Mouse (Mus musculus) limb, embryonic 13.5 days (tissue): ENCODE measurements around the gene Card19. TPM values are rescaled to one million over a fixed set of nuclear protein-coding genes. Genes with fewer than 3 reads are reported as not detected.
A peak's percentile ranks its signal among the peaks of the same experiment; 100 is the strongest.

Experiments
- ATAC-seq: fragments of 200-750 bp; cut with Nextera tagmentation; 2 replicates; pipeline ENCODE4 v1.8.0; 2017; ENCODE audit warnings: low read depth, moderate number of reproducible peaks, moderate TSS enrichment; ENCODE audit not compliant: low FRiP score
- H3K27ac ChIP-seq: fragments of 300-500 bp; sonication (generic); 2 replicates; pipeline ENCODE4 v1.5.1; 2015; ENCODE audit warnings: inconsistent platforms, mild to moderate bottlenecking, moderate library complexity
- H3K27me3 ChIP-seq: fragments of 300-500 bp; sonication (generic); 2 replicates; pipeline ENCODE4 v1.6.1; 2015; ENCODE audit warnings: mild to moderate bottlenecking, inconsistent platforms
- H3K36me3 ChIP-seq: fragments of 300-500 bp; sonication (generic); 2 replicates; pipeline ENCODE4 v1.6.1; 2015; ENCODE audit warnings: inconsistent platforms, mild to moderate bottlenecking, moderate library complexity
- H3K4me1 ChIP-seq: fragments of 300-500 bp; sonication (generic); 2 replicates; pipeline ENCODE4 v1.6.1; 2015; ENCODE audit warnings: inconsistent platforms
- H3K4me2 ChIP-seq: fragments of 300-500 bp; sonication (generic); replicated peaks from 2 replicates; pipeline ENCODE4 v1.6.1; 2015; ENCODE audit warnings: inconsistent platforms, mild to moderate bottlenecking, moderate library complexity
- H3K4me3 ChIP-seq: fragments of 300-500 bp; sonication (generic); 2 replicates; pipeline ENCODE4 v1.5.1; 2015; ENCODE audit warnings: moderate library complexity, mild to moderate bottlenecking, inconsistent platforms
- H3K9ac ChIP-seq: fragments of 300-500 bp; sonication (generic); 2 replicates; pipeline ENCODE4 v1.6.1; 2015; ENCODE audit warnings: mild to moderate bottlenecking, inconsistent platforms
- H3K9me3 ChIP-seq: fragments of 300-500 bp; sonication (generic); 2 replicates; pipeline ENCODE4 v1.6.1; 2016; ENCODE audit warnings: inconsistent platforms
- WGBS: fragments of 180-500 bp; shearing (Covaris S2); methylation state at CpG from one replicate; pipeline ENCODE4 v1.1.7; 2015; 5-methylcytosine and 5-hydroxymethylcytosine counted together
- polyA plus RNA-seq: library from polyadenylated mRNA; unstranded; fragments of >200 nt; fragmentation: Nextera tagmentation; extraction: Ambion mirVana; gene quantifications from 2 replicates; pipeline ENCODE4 v1.2.1, GENCODE M21; 2015

Card19 gene
- polyA plus RNA-seq, 1 experiment from 2014 or later = 58.0 TPM

DNA sequence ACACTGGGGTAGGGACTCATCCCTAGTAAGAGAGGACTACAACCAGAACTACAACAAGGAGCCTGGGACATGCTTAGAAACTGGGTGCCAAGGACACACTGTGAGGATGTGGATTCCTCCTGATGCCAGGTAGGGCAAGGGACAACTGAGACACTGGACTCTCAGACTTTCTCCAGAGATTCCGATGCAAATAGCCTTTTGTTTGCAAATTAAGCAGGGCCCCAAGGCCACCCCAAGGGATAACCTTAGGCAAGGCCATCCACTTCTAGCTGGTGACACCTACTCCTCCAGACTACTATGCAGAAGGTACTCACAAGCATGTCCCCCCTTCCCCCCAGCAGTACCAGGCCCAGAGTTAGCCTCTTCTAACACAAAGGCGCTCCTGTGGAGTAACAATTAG is 30.8 kb upstream of the Card19 start:
- no peaks in the 10 kb centered on the region for H3K36me3 ChIP-seq
- H3K27me3 ChIP-seq = peaks cover 59% of the 10 kb centered on the region
- 72% methylated on average over 2 of the region's 2 CpGs for WGBS

DNA sequence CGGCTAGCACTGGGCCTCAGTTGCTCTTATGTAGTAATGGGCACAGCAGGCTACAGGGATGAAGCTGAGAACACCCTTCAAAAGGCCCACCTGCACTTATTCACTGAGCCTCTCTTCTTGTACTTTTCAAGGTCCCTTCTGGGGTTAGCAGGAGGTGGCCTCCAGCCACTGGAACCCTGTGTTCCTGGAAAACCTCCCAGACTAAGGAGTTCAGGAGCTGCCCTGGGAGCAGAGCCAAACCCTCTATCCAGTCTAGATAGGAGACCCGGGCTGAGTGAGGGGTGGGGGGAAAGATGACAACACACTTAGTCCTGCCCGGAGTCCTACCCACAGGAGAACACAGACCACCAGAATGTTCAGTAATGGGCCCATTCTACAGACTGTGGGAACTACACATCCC is 30.2 kb upstream of the Card19 start:
- 90% methylated on average over 3 of the region's 3 CpGs for WGBS
- no peak overlapping the region for H3K4me3 ChIP-seq
- H3K9me3 ChIP-seq = no peaks in the 10 kb centered on the region
- H3K4me2 ChIP-seq = no peak overlapping the region
- no peaks in the 10 kb centered on the region for H3K36me3 ChIP-seq
- no peak for ATAC-seq
- H3K27me3 ChIP-seq = peaks cover 59% of the 10 kb centered on the region
- H3K27ac ChIP-seq = no peak overlapping the region
- peaks cover 10% of the 10 kb centered on the region; the same call in 1 of the 2 replicates for H3K4me1 ChIP-seq
- no peak overlapping the region for H3K9ac ChIP-seq

More for the DNA sequence above, 30.8 kb upstream of the Card19 start:
- Histone ChIP-seq H3K4me3 (no peak overlapping the region), H3K9ac (no peak overlapping the region), H3K4me2 (no peak overlapping the region), H3K9me3 (no peaks in the 10 kb centered on the region), H3K4me1 (peaks cover 10% of the 10 kb centered on the region; the same call in 1 of the 2 replicates), H3K27ac (no peak overlapping the region)
- no peak for ATAC-seq

DNA sequence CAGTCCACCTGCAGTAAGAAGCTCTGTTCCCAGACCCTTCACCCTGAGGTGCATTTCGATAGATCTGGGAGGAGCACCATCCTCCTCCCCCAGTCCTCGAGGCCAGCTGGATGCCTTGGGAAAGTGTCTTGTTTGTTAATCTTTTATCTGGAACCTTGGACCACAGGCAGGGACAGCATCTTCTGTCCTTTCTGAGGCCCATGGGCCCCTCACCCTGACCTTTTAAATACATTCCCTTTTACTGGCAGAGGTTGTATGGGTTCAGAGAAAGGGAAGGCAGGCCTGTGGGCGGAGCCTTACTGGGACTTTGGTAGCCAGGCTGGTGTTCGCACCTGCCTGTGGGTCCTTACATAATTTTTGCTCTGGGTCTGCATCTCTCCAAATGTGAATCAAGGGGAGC is 29.4 kb upstream of the Card19 start:
- Histone ChIP-seq H3K4me1 (peaks cover 10% of the 10 kb centered on the region; the same call in 1 of the 2 replicates), H3K9me3 (no peaks in the 10 kb centered on the region), H3K9ac (no peak overlapping the region), H3K27me3 (peaks cover 52% of the 10 kb centered on the region), H3K36me3 (no peaks in the 10 kb centered on the region), H3K4me2 (no peak overlapping the region), H3K27ac (no peak overlapping the region), H3K4me3 (no peak overlapping the region)
- 65% methylated on average over 4 of the region's 4 CpGs for whole genome bisulfite sequencing
- ATAC-seq = no peak

DNA sequence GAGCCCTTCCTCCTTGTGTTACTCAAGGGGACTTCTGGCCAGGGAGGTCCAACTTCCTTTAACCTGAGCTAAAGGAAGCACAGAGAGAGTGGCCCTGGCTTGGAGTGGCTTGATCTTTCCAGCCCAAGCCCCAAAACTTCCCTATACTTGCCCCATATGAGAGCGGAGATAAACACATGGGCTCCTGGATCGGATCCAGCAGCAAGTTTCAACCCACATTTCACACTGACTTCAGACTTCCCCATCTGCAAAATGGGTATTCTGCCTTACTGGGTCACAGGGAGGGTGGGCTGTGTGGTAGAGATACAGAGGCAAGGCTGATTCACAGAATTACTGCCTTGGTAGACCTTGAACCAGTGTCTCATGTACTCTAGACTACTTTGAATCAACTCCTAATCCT is 27.7 kb upstream of the Card19 start:
- H3K9me3 ChIP-seq = no peaks in the 10 kb centered on the region
- no peak overlapping the region for H3K4me2 ChIP-seq
- peaks cover 10% of the 10 kb centered on the region; the same call in 1 of the 2 replicates for H3K4me1 ChIP-seq
- H3K27me3 ChIP-seq = peaks cover 38% of the 10 kb centered on the region
- 94% methylated on average over 2 of the region's 2 CpGs for WGBS
- ATAC-seq = no peak
- H3K36me3 ChIP-seq = no peaks in the 10 kb centered on the region
- H3K9ac ChIP-seq = no peak overlapping the region
- H3K4me3 ChIP-seq = no peak overlapping the region
- no peak overlapping the region for H3K27ac ChIP-seq

DNA sequence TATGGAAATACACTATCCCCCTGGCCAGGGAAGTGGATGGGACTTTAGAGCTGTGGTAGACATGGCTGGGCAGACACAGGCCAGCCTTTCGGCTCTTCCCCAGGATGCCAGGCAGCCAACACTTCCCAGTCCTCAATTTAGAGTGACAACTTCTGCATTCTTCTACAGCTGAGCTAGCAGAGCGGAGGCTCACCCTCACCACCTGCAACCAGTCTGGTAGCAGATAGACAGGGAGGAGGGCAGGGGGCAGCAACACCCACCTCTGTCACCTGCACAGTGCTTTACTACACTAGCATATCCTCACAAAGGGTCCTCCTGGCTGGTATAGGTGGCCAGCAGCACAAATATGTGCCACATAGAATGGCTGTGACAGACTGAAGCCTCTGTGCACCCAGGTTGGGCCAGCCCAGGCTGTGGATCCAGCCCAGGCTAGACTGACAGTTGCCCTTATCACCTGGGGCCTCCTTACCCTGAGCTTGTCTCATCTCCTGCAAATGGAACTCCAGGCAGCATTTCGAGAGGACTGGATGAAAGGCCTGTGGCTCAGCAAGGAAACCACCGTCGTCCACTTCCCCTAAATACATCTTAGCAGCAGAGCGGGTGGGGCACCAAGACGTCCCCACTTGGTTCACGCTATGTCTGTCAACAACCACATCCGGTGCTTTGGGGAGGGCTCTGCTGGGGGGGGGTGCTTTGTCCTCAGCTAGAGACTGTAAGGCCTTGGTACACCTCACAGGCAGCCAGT is 26.7 kb upstream of the Card19 start:
- no peaks in the 10 kb centered on the region for H3K36me3 ChIP-seq
- no peak overlapping the region for H3K4me3 ChIP-seq
- no peak for ATAC-seq
- H3K9ac ChIP-seq = no peak overlapping the region
- H3K4me2 ChIP-seq = no peak overlapping the region
- H3K9me3 ChIP-seq = no peaks in the 10 kb centered on the region
- peaks cover 28% of the 10 kb centered on the region for H3K27me3 ChIP-seq
- H3K27ac ChIP-seq = no peak overlapping the region
- H3K4me1 ChIP-seq = 0 out of 2 replicates have a peak, but pooled peaks cover 3% of the 10 kb centered on the region
- WGBS = 76% methylated on average over 9 of the region's 9 CpGs

DNA sequence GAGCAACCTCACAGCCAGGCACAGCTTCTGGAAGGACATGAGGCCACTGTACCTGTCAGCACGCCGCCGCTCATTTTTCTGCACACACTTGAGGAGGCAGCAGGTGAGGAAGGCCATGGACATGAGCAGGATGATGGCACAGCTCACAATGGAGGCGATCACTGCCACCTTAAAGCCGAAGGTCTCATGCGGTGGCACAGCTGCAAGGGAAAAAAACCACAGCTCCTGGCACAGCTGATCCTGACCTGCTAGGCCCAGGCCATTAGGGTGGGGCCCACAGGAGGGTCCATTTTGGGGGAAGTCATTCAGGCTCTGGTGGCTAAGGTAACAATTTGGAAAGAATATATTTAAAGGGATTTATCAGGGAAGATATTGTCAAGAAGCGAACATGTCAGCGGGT is 22.9 kb upstream of the Card19 start:
- H3K4me3 ChIP-seq = no peak overlapping the region
- H3K9me3 ChIP-seq = no peaks in the 10 kb centered on the region
- no peaks in the 10 kb centered on the region for H3K27me3 ChIP-seq
- 92% methylated on average over 8 of the region's 8 CpGs for WGBS
- no peaks in the 10 kb centered on the region for H3K4me1 ChIP-seq
- no peak for ATAC-seq
- no peak overlapping the region for H3K4me2 ChIP-seq
- no peaks in the 10 kb centered on the region for H3K36me3 ChIP-seq
- H3K9ac ChIP-seq = no peak overlapping the region
- H3K27ac ChIP-seq = no peak overlapping the region

DNA sequence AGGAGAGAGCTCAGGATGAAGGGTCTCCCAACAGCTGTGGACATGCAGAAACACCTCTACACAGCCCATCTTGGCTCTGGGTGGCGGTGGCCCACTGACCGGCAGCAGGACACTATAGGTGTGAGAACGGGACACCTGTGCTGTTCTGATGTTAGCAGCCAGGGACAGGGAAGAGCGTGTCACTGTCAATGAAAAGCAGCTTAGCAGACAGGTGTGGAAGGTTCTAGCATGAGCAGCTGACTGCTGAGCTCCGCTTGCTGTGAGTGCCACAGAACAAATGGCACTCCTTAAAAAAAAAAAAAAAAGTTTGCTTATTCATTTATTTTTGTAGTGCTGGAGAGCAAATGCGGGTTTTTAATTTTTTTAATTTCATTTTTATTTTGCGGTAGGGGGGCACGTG is 21.8 kb upstream of the Card19 start:
- Histone ChIP-seq H3K9ac (no peak overlapping the region), H3K9me3 (no peaks in the 10 kb centered on the region), H3K4me3 (no peak overlapping the region), H3K4me2 (no peak overlapping the region), H3K4me1 (no peaks in the 10 kb centered on the region), H3K36me3 (no peaks in the 10 kb centered on the region), H3K27me3 (no peaks in the 10 kb centered on the region), H3K27ac (no peak overlapping the region)
- 86% methylated on average over 8 of the region's 8 CpGs for WGBS
- no peak for ATAC-seq

DNA sequence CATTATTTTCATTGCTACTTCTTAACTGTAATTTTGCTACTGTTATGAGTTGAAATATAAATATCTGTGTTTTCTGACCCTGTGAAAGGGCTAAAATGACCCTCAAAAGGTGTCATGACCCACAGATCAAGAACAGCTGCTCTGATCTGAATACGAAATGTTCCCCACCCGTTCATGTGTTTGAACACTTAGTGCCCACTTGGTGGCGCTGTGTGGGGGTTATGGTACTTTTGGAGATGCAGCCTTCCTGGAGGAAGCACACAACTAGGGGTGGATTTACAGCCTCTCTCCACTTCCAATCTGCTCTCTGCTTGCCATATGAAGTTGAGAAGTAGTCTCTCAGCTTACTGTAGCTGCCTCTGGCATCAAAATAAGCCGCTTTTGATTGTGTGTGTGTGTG is 18.9 kb upstream of the Card19 start:
- H3K4me3 ChIP-seq = no peak overlapping the region
- no peaks in the 10 kb centered on the region for H3K9me3 ChIP-seq
- H3K9ac ChIP-seq = no peak overlapping the region
- ATAC-seq = no peak
- whole genome bisulfite sequencing = 92% methylated on average over 4 of the region's 4 CpGs
- H3K36me3 ChIP-seq = no peaks in the 10 kb centered on the region
- H3K4me1 ChIP-seq = peaks cover 5% of the 10 kb centered on the region; the same call in 1 of the 2 replicates
- no peak overlapping the region for H3K27ac ChIP-seq
- H3K27me3 ChIP-seq = no peaks in the 10 kb centered on the region
- H3K4me2 ChIP-seq = no peak overlapping the region

DNA sequence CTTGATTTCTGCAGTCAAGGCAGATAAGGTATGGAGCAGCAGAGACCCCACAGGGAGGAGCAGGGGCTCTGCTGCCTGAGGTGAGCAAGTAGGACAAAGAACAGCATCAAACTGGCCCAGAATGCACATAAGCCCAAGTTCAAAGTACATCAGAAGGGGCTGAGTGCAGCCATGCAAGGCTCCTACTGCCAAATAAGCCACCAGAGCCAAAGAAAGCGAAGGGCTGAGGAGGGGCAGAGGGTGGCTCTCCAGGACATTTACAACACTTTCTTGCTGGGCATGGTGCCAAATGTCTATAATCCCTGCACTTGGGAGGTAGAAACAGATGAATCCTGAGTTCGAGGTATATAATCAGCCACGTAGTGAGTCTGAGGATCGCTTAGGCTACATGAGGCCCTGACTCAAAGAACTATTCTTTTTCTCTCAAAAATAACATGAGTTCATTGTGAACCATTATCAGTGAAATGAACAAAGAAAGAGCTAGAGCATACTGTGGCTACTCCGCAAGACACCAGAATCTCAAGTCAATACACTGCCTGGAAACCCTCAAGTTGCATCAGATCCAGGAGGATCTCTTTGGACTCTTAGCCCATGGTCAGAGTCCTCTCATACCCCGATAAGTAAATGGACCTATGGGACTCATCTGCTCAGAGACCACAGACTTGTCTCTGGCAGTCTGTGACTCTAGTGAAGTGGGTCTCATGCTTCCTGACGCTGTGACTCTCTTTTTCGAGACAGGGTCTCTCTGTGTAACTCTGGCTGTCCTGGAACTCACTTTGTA is 18.1 kb upstream of the Card19 start:
- H3K9ac ChIP-seq = no peak overlapping the region; the same call in 1 of the 2 replicates
- H3K36me3 ChIP-seq = no peaks in the 10 kb centered on the region
- H3K27me3 ChIP-seq = no peaks in the 10 kb centered on the region
- H3K9me3 ChIP-seq = no peaks in the 10 kb centered on the region
- H3K4me3 ChIP-seq = no peak overlapping the region
- ATAC-seq = no peak
- H3K4me2 ChIP-seq = no peak overlapping the region
- peaks cover 5% of the 10 kb centered on the region; the same call in 1 of the 2 replicates for H3K4me1 ChIP-seq
- no peak overlapping the region for H3K27ac ChIP-seq
- WGBS = 84% methylated on average over 8 of the region's 8 CpGs

DNA sequence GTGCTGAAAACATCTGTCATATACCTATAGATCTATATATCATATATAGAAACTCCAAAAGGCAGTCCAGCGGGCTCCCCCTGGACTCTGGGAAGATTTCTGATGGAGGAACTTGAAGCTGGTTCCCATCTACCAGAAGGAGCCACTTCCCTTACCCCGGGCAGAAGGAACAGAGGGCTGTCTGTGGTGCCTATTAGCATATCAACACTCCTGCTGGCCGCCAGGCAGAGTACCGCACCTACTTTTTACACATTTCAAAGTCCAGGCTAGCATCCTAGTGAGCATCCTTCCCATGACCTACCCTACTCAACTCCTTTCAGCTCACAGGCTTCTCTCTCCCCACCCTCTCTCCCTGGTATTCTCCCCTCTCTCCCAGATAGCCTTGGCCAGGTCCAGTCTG is 9.8 kb upstream of the Card19 start:
- Histone ChIP-seq H3K4me2 (no peak overlapping the region), H3K9me3 (no peaks in the 10 kb centered on the region), H3K36me3 (no peaks in the 10 kb centered on the region), H3K4me1 (peaks cover 9% of the 10 kb centered on the region; the same call in 1 of the 2 replicates), H3K27me3 (no peaks in the 10 kb centered on the region), H3K9ac (no peak overlapping the region), H3K4me3 (no peak overlapping the region), H3K27ac (no peak overlapping the region)
- no peak for ATAC-seq
- WGBS = 42% methylated on average over 4 of the region's 4 CpGs

DNA sequence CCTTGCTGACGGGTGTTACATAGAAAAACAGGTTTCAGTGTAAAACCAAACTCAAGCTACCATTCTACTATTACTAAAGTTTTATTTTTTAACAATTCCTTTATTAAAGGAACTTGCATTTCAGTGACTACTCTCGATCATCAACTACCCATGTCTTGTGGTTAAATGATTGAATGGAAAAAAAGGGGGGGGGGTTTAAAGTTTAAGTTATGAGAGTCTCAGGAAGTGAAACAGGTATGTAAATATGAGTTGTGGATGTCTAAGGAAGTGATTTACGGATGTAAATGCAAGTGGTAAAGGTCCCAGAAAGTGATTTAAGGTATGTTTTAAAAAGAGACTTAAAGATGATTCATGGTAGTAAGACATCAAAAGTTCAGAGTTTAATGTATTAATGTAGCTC is 9.3 kb upstream of the Card19 start:
- WGBS = 63% methylated on average over 3 of the region's 3 CpGs
- Histone ChIP-seq H3K36me3 (no peaks in the 10 kb centered on the region), H3K27me3 (no peaks in the 10 kb centered on the region), H3K9me3 (no peaks in the 10 kb centered on the region), H3K4me2 (no peak overlapping the region), H3K9ac (no peak overlapping the region), H3K27ac (no peak overlapping the region), H3K4me1 (peaks cover 6% of the 10 kb centered on the region; the same call in 1 of the 2 replicates), H3K4me3 (no peak overlapping the region)
- no peak for ATAC-seq

DNA sequence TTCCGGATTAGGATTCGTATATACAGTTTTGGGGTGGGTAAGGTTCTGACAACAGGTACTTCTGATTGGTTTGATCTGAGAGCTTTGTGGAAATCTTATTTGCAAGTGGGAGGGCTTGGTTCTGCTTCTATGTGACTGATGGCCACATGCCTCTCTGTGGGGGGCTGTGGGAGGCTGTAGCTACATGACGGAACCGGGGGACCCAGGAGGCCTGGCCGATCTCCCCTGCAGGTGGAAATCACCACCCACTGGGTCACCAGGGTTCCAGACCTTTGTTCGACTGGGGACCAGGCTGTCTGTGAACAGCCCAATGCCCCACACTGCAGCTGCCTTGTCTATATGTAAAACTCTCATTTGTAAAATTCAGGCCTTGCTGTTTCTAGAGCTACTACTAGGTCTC is 8.9 kb upstream of the Card19 start:
- H3K36me3 ChIP-seq = no peaks in the 10 kb centered on the region
- peak overlapping the region; percentile 27 for H3K4me2 ChIP-seq
- H3K9ac ChIP-seq = no peak overlapping the region
- 20% methylated on average over 6 of the region's 6 CpGs for WGBS
- no peaks in the 10 kb centered on the region for H3K9me3 ChIP-seq
- H3K27me3 ChIP-seq = no peaks in the 10 kb centered on the region
- ATAC-seq = no peak
- H3K4me3 ChIP-seq = no peak overlapping the region
- H3K27ac ChIP-seq = no peak overlapping the region
- 0 out of 2 replicates have a peak, but pooled peaks cover 4% of the 10 kb centered on the region for H3K4me1 ChIP-seq
